Mouse (Mus musculus) retina, postnatal 1 day (tissue): Measurements from ENCODE around the gene Arvcf.

ENCODE experiments used
- DNase-seq: peaks from one replicate; pipeline ENCODE4 v3.0.0-alpha.2; 2012

The Arvcf gene

GRCm38 (mm10) chr16:18356961-18357360, 9.0 kb downstream of the Arvcf start:
- DNase-seq, result no peak

GRCm38 (mm10) chr16:18357977-18358376, 10.0 kb downstream of the Arvcf start:
- DNase-seq, result no peak

GRCm38 (mm10) chr16:18360151-18360805, 12.3 kb downstream of the Arvcf start:
- no peak for DNase-seq

- no peak for DNase-seq
Observed at GRCm38 (mm10) chr16:18362948-18363347, 15.0 kb downstream of the Arvcf start.

- no peak for DNase-seq
Observed at GRCm38 (mm10) chr16:18366849-18367248, 18.9 kb downstream of the Arvcf start.

- no peak for DNase-seq
Observed at GRCm38 (mm10) chr16:18370197-18370596, 22.2 kb downstream of the Arvcf start.

GRCm38 (mm10) chr16:18373632-18374031, 25.6 kb downstream of the Arvcf start:
- DNase-seq, result no peak

GRCm38 (mm10) chr16:18376297-18376954, 28.4 kb downstream of the Arvcf start:
- no peak for DNase-seq

- DNase-seq, result peak; percentile 40
Observed at GRCm38 (mm10) chr16:18377203-18377602, 29.2 kb downstream of the Arvcf start.

GRCm38 (mm10) chr16:18378489-18378888, 30.5 kb downstream of the Arvcf start:
- DNase-seq, result peak; percentile 17

- peak; percentile 43 for DNase-seq
Observed at GRCm38 (mm10) chr16:18379338-18380001, 31.5 kb downstream of the Arvcf start.

- peak; percentile 94 for DNase-seq
Observed at GRCm38 (mm10) chr16:18380495-18381063, 32.6 kb downstream of the Arvcf start.

- DNase-seq, result peak; percentile 80
Observed at GRCm38 (mm10) chr16:18381621-18382258, 33.8 kb downstream of the Arvcf start.

GRCm38 (mm10) chr16:18383045-18383726, 35.2 kb downstream of the Arvcf start:
- no peak for DNase-seq

GRCm38 (mm10) chr16:18383756-18384155, 35.8 kb downstream of the Arvcf start:
- peak; percentile 5 for DNase-seq

GRCm38 (mm10) chr16:18384211-18384610, 36.2 kb downstream of the Arvcf start:
- peak; percentile 9 for DNase-seq

GRCm38 (mm10) chr16:18384659-18385058, 36.7 kb downstream of the Arvcf start:
- no peak for DNase-seq

- no peak for DNase-seq
Observed at GRCm38 (mm10) chr16:18385411-18385810, 37.4 kb downstream of the Arvcf start.

GRCm38 (mm10) chr16:18386451-18386850, 38.5 kb downstream of the Arvcf start:
- no peak for DNase-seq

GRCm38 (mm10) chr16:18386972-18387371, 39.0 kb downstream of the Arvcf start:
- DNase-seq, result no peak

GRCm38 (mm10) chr16:18387704-18388582, 40.0 kb downstream of the Arvcf start:
- no peak for DNase-seq
